Mouse (Mus musculus): ENCODE results near the gene Sgsm3. TPM values are rescaled to one million over a fixed set of nuclear protein-coding genes. Genes with fewer than 3 reads are reported as not detected.

Gene Sgsm3
- polyA plus RNA-seq, 1 experiment from 2014 or later, result 52.5 TPM

- Histone ChIP-seq H3K9me3 (no peaks in the 10 kb centered on the region), H3K27me3 (no peaks in the 10 kb centered on the region), H3K27ac (no peak overlapping the region), H3K4me2 (replicated peaks) (no peak overlapping the region), H3K4me3 (replicated peaks) (no peak overlapping the region), H3K4me1 (replicated peaks) (peaks cover 4% of the 10 kb centered on the region; the same call in 1 of the 2 replicates), H3K36me3 (no peaks in the 10 kb centered on the region), H3K9ac (replicated peaks) (no peak overlapping the region)
- WGBS, result 81% methylated on average over 3 of the region's 3 CpGs
- no peak for ATAC-seq
Observed at GRCm38 (mm10) chr15:81050488-81050887, 72.9 kb downstream of the Sgsm3 start.

DNA sequence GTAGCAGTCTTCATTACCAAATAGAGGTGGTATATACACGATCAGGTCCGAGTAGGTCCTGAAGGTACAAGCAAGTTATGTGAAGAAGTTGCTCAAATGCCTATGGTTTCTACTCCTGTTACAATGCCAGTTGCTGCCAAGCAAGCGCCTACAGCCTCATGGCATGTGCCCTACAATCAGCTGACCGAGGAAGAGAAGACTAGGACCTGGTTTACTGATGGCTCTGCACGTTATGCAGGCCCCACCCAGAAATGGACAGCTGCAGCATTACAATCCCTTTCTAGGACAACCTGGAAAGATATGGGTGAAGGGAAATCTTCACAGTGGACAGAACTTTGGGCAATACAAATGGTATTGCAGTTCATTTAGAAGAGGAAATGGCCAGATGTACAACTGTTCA lies 74.9 kb downstream of the Sgsm3 start:
- Histone ChIP-seq H3K4me2 (replicated peaks) (no peak overlapping the region), H3K36me3 (no peaks in the 10 kb centered on the region), H3K4me1 (replicated peaks) (peaks cover 2% of the 10 kb centered on the region; the same call in 1 of the 2 replicates), H3K27ac (no peak overlapping the region), H3K9ac (replicated peaks) (no peak overlapping the region), H3K9me3 (no peaks in the 10 kb centered on the region), H3K27me3 (no peaks in the 10 kb centered on the region), H3K4me3 (replicated peaks) (no peak overlapping the region)
- 94% methylated on average over 5 of the region's 5 CpGs for WGBS
- no peak for ATAC-seq

DNA sequence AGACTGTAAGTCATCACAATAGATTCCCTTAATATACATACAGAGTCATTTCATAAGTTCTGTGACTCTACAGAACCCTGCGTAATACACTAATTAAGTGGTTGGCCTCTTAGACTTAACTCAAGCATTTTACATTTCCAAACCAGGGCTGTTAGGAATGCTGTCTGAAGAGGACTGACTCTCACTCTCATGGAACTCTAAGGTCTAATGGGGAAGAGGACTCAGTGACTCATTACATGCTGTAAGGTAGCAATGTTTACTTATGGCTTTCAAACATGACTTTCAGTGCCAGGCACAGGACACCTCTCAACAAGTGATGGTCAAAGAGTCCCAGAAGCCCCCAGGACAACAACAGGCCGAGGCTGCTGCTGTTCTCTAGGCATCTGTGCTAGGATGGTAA lies 77.9 kb downstream of the Sgsm3 start:
- H3K27me3 ChIP-seq, result no peaks in the 10 kb centered on the region
- WGBS, result 96% methylated on average over 2 of the region's 2 CpGs
- no peak overlapping the region for H3K27ac ChIP-seq
- no peak for ATAC-seq
- H3K4me1 ChIP-seq (replicated peaks), result no peaks in the 10 kb centered on the region
- no peaks in the 10 kb centered on the region for H3K36me3 ChIP-seq
- H3K9ac ChIP-seq (replicated peaks), result no peak overlapping the region
- no peak overlapping the region for H3K4me3 ChIP-seq (replicated peaks)
- no peaks in the 10 kb centered on the region for H3K9me3 ChIP-seq
- H3K4me2 ChIP-seq (replicated peaks), result no peak overlapping the region

- Histone ChIP-seq H3K9ac (replicated peaks) (no peak overlapping the region), H3K27ac (no peak overlapping the region), H3K4me3 (replicated peaks) (no peak overlapping the region), H3K4me1 (replicated peaks) (peaks cover 10% of the 10 kb centered on the region), H3K9me3 (no peaks in the 10 kb centered on the region), H3K4me2 (replicated peaks) (no peak overlapping the region), H3K27me3 (no peaks in the 10 kb centered on the region), H3K36me3 (no peaks in the 10 kb centered on the region)
- ATAC-seq, result no peak
- 92% methylated on average over 5 of the region's 5 CpGs for WGBS
Observed at GRCm38 (mm10) chr15:81057736-81058135, 80.2 kb downstream of the Sgsm3 start.

DNA sequence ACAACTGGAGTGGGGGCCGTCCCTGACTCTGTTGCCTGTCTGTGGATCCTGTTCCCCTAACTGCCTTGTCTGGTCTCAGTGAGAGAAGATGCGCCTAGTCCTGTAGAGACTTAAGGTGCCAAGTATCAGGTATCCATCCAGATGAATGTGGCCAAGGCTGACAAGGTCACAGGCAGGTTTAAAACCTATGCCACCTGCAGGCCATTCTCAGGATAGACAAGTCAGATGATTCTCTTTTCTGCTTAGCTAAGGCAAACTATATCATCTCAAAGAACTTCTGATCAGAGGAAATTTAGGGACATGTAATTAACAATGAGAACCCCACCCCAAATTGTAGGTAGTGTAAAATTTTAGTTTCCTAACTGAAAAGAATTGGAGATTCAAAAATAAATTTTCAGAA lies 83.4 kb downstream of the Sgsm3 start:
- H3K4me2 ChIP-seq (replicated peaks), result no peak overlapping the region
- ATAC-seq, result no peak
- no peak overlapping the region for H3K27ac ChIP-seq
- H3K36me3 ChIP-seq, result no peaks in the 10 kb centered on the region
- no peaks in the 10 kb centered on the region for H3K27me3 ChIP-seq
- H3K9ac ChIP-seq (replicated peaks), result no peak overlapping the region
- WGBS, result 93% methylated on average over 2 of the region's 2 CpGs
- H3K4me1 ChIP-seq (replicated peaks), result peaks cover 14% of the 10 kb centered on the region
- no peaks in the 10 kb centered on the region for H3K9me3 ChIP-seq
- no peak overlapping the region for H3K4me3 ChIP-seq (replicated peaks)

Small RNA genes within 50 kb of the gene (microRNA-seq; reads per million reads assigned to microRNA genes)
- 22.3 reads per million, percentile 36 among the genes with 10 or more reads in this experiment for gene Mir5113

Other genes starting within 250 kb of the Sgsm3 start
- gene Adsl, start 29.3 kb upstream of the Sgsm3 start, polyA plus RNA-seq (2015; fragmentation: Nextera tagmentation; extraction: Ambion mirVana), result 101 TPM in 2 replicates
- 21.6 and 32.0 TPM in 2 replicates for gene Mrtfa, start 213.0 kb downstream of the Sgsm3 start, polyA plus RNA-seq (2015; fragmentation: Nextera tagmentation; extraction: Ambion mirVana)

All from midbrain, embryonic 13.5 days (tissue).